Mouse (Mus musculus): Measurements from ENCODE around the gene Prr23a2. TPM values are rescaled to one million over a fixed set of nuclear protein-coding genes. Genes with fewer than 3 reads are reported as not detected.

The Prr23a2 gene
- polyA plus RNA-seq, 1 experiment, result not detected

- H3K4me1 ChIP-seq (ENCODE audit: control insufficient read depth, insufficient read depth, low read length), result no peaks in the 10 kb centered on the region
- no peak overlapping the region for H3K4me3 ChIP-seq (replicated peaks; ENCODE audit: control insufficient read depth, low read depth, low read length)
- no peak overlapping the region for H3K27ac ChIP-seq (ENCODE audit: control insufficient read depth, insufficient read depth, low read depth, low read length, poor library complexity)
- WGBS, result 79% methylated on average over 7 of the region's 7 CpGs
- no peak for TF ChIP-seq POLR2A (IDR thresholded peaks at IDR 0.05; ENCODE audit: borderline replicate concordance, control insufficient read depth, low read depth, low read length)
- no peak for TF ChIP-seq CTCF (IDR thresholded peaks at IDR 0.05; ENCODE audit: control insufficient read depth, insufficient read depth, low read length)
These were observed 32.5 kb upstream of the Prr23a2 start for GRCm38 (mm10) chr9:98823805-98824204.

GRCm38 (mm10) chr9:98829508-98829907, 26.8 kb upstream of the Prr23a2 start:
- 56% methylated on average over 5 of the region's 5 CpGs for WGBS
- no peak overlapping the region for H3K27ac ChIP-seq (ENCODE audit: control insufficient read depth, insufficient read depth, low read depth, low read length, poor library complexity)
- TF ChIP-seq CTCF (IDR thresholded peaks at IDR 0.05; ENCODE audit: control insufficient read depth, insufficient read depth, low read length) (no peak), POLR2A (IDR thresholded peaks at IDR 0.05; ENCODE audit: borderline replicate concordance, control insufficient read depth, low read depth, low read length) (no peak)
- no peak overlapping the region for H3K4me3 ChIP-seq (replicated peaks; ENCODE audit: control insufficient read depth, low read depth, low read length)
- H3K4me1 ChIP-seq (ENCODE audit: control insufficient read depth, insufficient read depth, low read length), result no peaks in the 10 kb centered on the region

GRCm38 (mm10) chr9:98837537-98838074, 18.7 kb upstream of the Prr23a2 start:
- no peak for TF ChIP-seq POLR2A (IDR thresholded peaks at IDR 0.05; ENCODE audit: borderline replicate concordance, control insufficient read depth, low read depth, low read length)
- TF ChIP-seq CTCF (IDR thresholded peaks at IDR 0.05; ENCODE audit: control insufficient read depth, insufficient read depth, low read length), result no peak
- no peak overlapping the region for H3K27ac ChIP-seq (ENCODE audit: control insufficient read depth, insufficient read depth, low read depth, low read length, poor library complexity)
- H3K4me1 ChIP-seq (ENCODE audit: control insufficient read depth, insufficient read depth, low read length), result no peaks in the 10 kb centered on the region
- H3K4me3 ChIP-seq (replicated peaks; ENCODE audit: control insufficient read depth, low read depth, low read length), result no peak overlapping the region
- WGBS, result 77% methylated on average over 7 of the region's 7 CpGs

- WGBS, result 60% methylated on average over 22 of the region's 22 CpGs
- H3K4me1 ChIP-seq (ENCODE audit: control insufficient read depth, insufficient read depth, low read length), result no peaks in the 10 kb centered on the region
- TF ChIP-seq CTCF (IDR thresholded peaks at IDR 0.05; ENCODE audit: control insufficient read depth, insufficient read depth, low read length) (no peak), POLR2A (IDR thresholded peaks at IDR 0.05; ENCODE audit: borderline replicate concordance, control insufficient read depth, low read depth, low read length) (no peak)
- H3K27ac ChIP-seq (ENCODE audit: control insufficient read depth, insufficient read depth, low read depth, low read length, poor library complexity), result no peak within 1 kb of the TSS
- no peak within 1 kb of the TSS for H3K4me3 ChIP-seq (replicated peaks; ENCODE audit: control insufficient read depth, low read depth, low read length)
These were observed 14.2 kb upstream of the Prr23a2 start, which contains the start of gene Prr23a1 for GRCm38 (mm10) chr9:98842117-98842516. Gene Prr23a1, plus strand, starts transcription at chr9:98842503.

- no peaks in the 10 kb centered on the region for H3K4me1 ChIP-seq (ENCODE audit: control insufficient read depth, insufficient read depth, low read length)
- 73% methylated on average over 3 of the region's 3 CpGs for WGBS
These were observed 7.2 kb downstream of the Prr23a2 start for GRCm38 (mm10) chr9:98863463-98863862.

GRCm38 (mm10) chr9:98864571-98864970, 8.3 kb downstream of the Prr23a2 start, which contains the start of gene Prr23a3:
Gene Prr23a3, plus strand, starts transcription at chr9:98864767.
- TF ChIP-seq POLR2A (IDR thresholded peaks at IDR 0.05; ENCODE audit: borderline replicate concordance, control insufficient read depth, low read depth, low read length), result no peak
- no peak for TF ChIP-seq CTCF (IDR thresholded peaks at IDR 0.05; ENCODE audit: control insufficient read depth, insufficient read depth, low read length)
- Histone ChIP-seq H3K4me3 (replicated peaks; ENCODE audit: control insufficient read depth, low read depth, low read length) (no peak within 1 kb of the TSS), H3K27ac (ENCODE audit: control insufficient read depth, insufficient read depth, low read depth, low read length, poor library complexity) (no peak within 1 kb of the TSS), H3K4me1 (ENCODE audit: control insufficient read depth, insufficient read depth, low read length) (no peaks in the 10 kb centered on the region)
- WGBS, result 52% methylated on average over 22 of the region's 22 CpGs

More at GRCm38 (mm10) chr9:98863463-98863862, 7.2 kb downstream of the Prr23a2 start:
- Histone ChIP-seq H3K27ac (ENCODE audit: control insufficient read depth, insufficient read depth, low read depth, low read length, poor library complexity) (no peak overlapping the region), H3K4me3 (replicated peaks; ENCODE audit: control insufficient read depth, low read depth, low read length) (no peak overlapping the region)
- TF ChIP-seq POLR2A (IDR thresholded peaks at IDR 0.05; ENCODE audit: borderline replicate concordance, control insufficient read depth, low read depth, low read length) (no peak), CTCF (IDR thresholded peaks at IDR 0.05; ENCODE audit: control insufficient read depth, insufficient read depth, low read length) (no peak)

GRCm38 (mm10) chr9:98901486-98901885, 45.2 kb downstream of the Prr23a2 start:
- Histone ChIP-seq H3K27ac (ENCODE audit: control insufficient read depth, insufficient read depth, low read depth, low read length, poor library complexity) (no peak overlapping the region), H3K4me1 (ENCODE audit: control insufficient read depth, insufficient read depth, low read length) (no peaks in the 10 kb centered on the region), H3K4me3 (replicated peaks; ENCODE audit: control insufficient read depth, low read depth, low read length) (no peak overlapping the region)
- no peak for TF ChIP-seq CTCF (IDR thresholded peaks at IDR 0.05; ENCODE audit: control insufficient read depth, insufficient read depth, low read length)
- no peak for TF ChIP-seq POLR2A (IDR thresholded peaks at IDR 0.05; ENCODE audit: borderline replicate concordance, control insufficient read depth, low read depth, low read length)
- 61% methylated on average over 1 of the region's 1 CpGs for WGBS

- WGBS, result 74% methylated on average over 2 of the region's 2 CpGs
These were observed 46.5 kb downstream of the Prr23a2 start, which contains the start of gene 7420426K07Rik for GRCm38 (mm10) chr9:98902819-98903218. Gene 7420426K07Rik, plus strand, starts transcription at chr9:98903119.

More at GRCm38 (mm10) chr9:98902819-98903218, 46.5 kb downstream of the Prr23a2 start, which contains the start of gene 7420426K07Rik:
- H3K27ac ChIP-seq (ENCODE audit: control insufficient read depth, insufficient read depth, low read depth, low read length, poor library complexity), result no peak within 1 kb of the TSS
- H3K4me1 ChIP-seq (ENCODE audit: control insufficient read depth, insufficient read depth, low read length), result no peaks in the 10 kb centered on the region
- no peak within 1 kb of the TSS for H3K4me3 ChIP-seq (replicated peaks; ENCODE audit: control insufficient read depth, low read depth, low read length)
- no peak for TF ChIP-seq POLR2A (IDR thresholded peaks at IDR 0.05; ENCODE audit: borderline replicate concordance, control insufficient read depth, low read depth, low read length)
- no peak for TF ChIP-seq CTCF (IDR thresholded peaks at IDR 0.05; ENCODE audit: control insufficient read depth, insufficient read depth, low read length)

Other genes starting within 250 kb of the Prr23a2 start
- not detected in 2 replicates for gene Prr23a1, start 14.0 kb upstream of the Prr23a2 start, polyA plus RNA-seq (2011; ENCODE audit: insufficient read depth, insufficient read length, low replicate concordance, missing spikeins)
- gene Prr23a3, start 8.3 kb downstream of the Prr23a2 start, polyA plus RNA-seq (2011; ENCODE audit: insufficient read depth, insufficient read length, low replicate concordance, missing spikeins), result not detected in 2 replicates
- not detected in 2 replicates for gene 7420426K07Rik, start 46.6 kb downstream of the Prr23a2 start, polyA plus RNA-seq (2011; ENCODE audit: insufficient read depth, insufficient read length, low replicate concordance, missing spikeins)
- not detected in 2 replicates for gene Foxl2, start 98.8 kb downstream of the Prr23a2 start, polyA plus RNA-seq (2011; ENCODE audit: insufficient read depth, insufficient read length, low replicate concordance, missing spikeins)
- gene Faim, start 129.9 kb downstream of the Prr23a2 start, polyA plus RNA-seq (2011; ENCODE audit: insufficient read depth, insufficient read length, low replicate concordance, missing spikeins), result 11.9 and 13.4 TPM in 2 replicates
- gene Gm1123, start 179.2 kb downstream of the Prr23a2 start, polyA plus RNA-seq (2011; ENCODE audit: insufficient read depth, insufficient read length, low replicate concordance, missing spikeins), result not detected in 2 replicates

All from bone marrow, adult 2 months (tissue).